Mouse (Mus musculus) heart, postnatal 0 days (tissue): ENCODE data around the gene Scube3. TPM values are rescaled to one million over a fixed set of nuclear protein-coding genes. Genes with fewer than 3 reads are reported as not detected.
"Not testable (repeated sequence)": the region's sequence is repeated elsewhere in the genome, so short reads cannot be mapped to it uniquely, and the experiment has no call there.

Experiments used
- ATAC-seq: fragments of 200-750 bp; cut with Nextera tagmentation; 2 replicates; pipeline ENCODE4 v1.8.0; 2017; ENCODE audit warnings: low read depth, moderate number of reproducible peaks, moderate library complexity; ENCODE audit not compliant: insufficient read depth
- DNase-seq: peaks from one replicate; pipeline ENCODE4 v3.0.0-alpha.2; 2016; ENCODE audit warnings: low spot score
- H3K27ac ChIP-seq: fragments of 300-500 bp; sonication (generic); 2 replicates; pipeline ENCODE4 v1.5.1; 2014; ENCODE audit warnings: low read depth, mild to moderate bottlenecking
- H3K27me3 ChIP-seq: fragments of 300-500 bp; sonication (generic); 2 replicates; pipeline ENCODE4 v1.6.1; 2014; ENCODE audit warnings: low read length, mixed read lengths; ENCODE audit not compliant: control insufficient read depth, insufficient read depth
- H3K36me3 ChIP-seq: fragments of 300-500 bp; sonication (generic); replicated peaks from 2 replicates; pipeline ENCODE4 v1.6.1; 2014; ENCODE audit warnings: low read length, mixed read lengths; ENCODE audit not compliant: control insufficient read depth, insufficient read depth
- H3K4me1 ChIP-seq: fragments of 300-500 bp; sonication (generic); 2 replicates; pipeline ENCODE4 v1.6.1; 2014; ENCODE audit warnings: antibody characterized with exemption; ENCODE audit not compliant: control insufficient read depth, insufficient read depth
- H3K4me2 ChIP-seq: fragments of 300-500 bp; sonication (generic); 2 replicates; pipeline ENCODE4 v1.6.1; 2014; ENCODE audit warnings: low read depth, mild to moderate bottlenecking, low read length, moderate library complexity
- H3K4me3 ChIP-seq: fragments of 300-500 bp; sonication (generic); 2 replicates; pipeline ENCODE4 v1.5.1; 2014; ENCODE audit warnings: low read depth, low read length
- H3K9ac ChIP-seq: fragments of 300-500 bp; sonication (generic); replicated peaks from 2 replicates; pipeline ENCODE4 v1.6.1; 2014; ENCODE audit warnings: low read depth, low read length, mixed read lengths
- H3K9me3 ChIP-seq: fragments of 300-500 bp; sonication (generic); replicated peaks from 2 replicates; pipeline ENCODE4 v1.6.1; 2016; ENCODE audit warnings: low read length; ENCODE audit not compliant: control insufficient read depth
- CTCF ChIP-seq: IDR thresholded peaks from 2 replicates; pipeline ENCODE4 v1.5.1; 2016; ENCODE audit warnings: antibody characterized with exemption, control low read depth, low read depth
- EP300 ChIP-seq: IDR thresholded peaks from 2 replicates; pipeline ENCODE4 v1.6.1; 2016; ENCODE audit warnings: antibody characterized with exemption, low read depth
- WGBS: fragments of 180-500 bp; shearing (Covaris S2); extraction: QIAGEN DNeasy Blood & Tissue Kit; methylation state at CpG from one replicate; pipeline ENCODE4 v1.1.7; 2014; 5-methylcytosine and 5-hydroxymethylcytosine counted together
- polyA plus RNA-seq: library from polyadenylated mRNA; unstranded; fragments of >200 nt; fragmentation: Nextera tagmentation; extraction: Ambion mirVana; gene quantifications from 2 replicates; pipeline ENCODE4 v1.2.1, GENCODE M21; 2015
- total RNA-seq: library from RNA; depleted of rRNA; stranded (reverse); fragments of >200 nt; gene quantifications from 2 replicates; pipeline ENCODE4 v1.2.3, GENCODE M21; 2014; ENCODE audit warnings: low replicate concordance

Scube3 gene
- total and polyA plus RNA-seq, 2 experiments from 2014 or later = 0.14 to 3.0 TPM

DNA sequence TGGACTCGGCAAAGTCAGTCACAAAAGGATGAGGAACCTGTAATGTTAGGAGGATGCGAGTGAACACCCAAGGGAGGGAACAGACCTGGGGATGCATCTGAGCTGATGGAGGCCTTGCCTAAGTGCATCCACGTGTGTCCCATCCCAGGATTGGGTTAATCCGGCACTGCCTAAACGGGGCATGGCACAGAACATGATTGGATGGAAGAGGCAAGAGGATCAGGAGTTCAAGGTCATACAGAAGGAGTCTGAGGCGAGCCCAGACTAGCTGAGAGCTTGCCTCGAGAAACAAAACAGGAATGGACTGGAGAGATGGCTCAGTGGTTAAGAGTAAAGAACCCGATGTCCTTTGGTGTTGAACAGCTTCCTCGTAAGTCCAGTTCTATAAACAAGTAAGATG is 70.5 kb downstream of the Scube3 start:
- H3K27me3 ChIP-seq = 0 out of 2 replicates have a peak, but pooled peaks cover 2% of the 10 kb centered on the region
- WGBS = 64% methylated on average over 9 of the region's 9 CpGs
- no peak overlapping the region for H3K4me2 ChIP-seq
- no peak overlapping the region for H3K27ac ChIP-seq
- no peak overlapping the region for H3K9ac ChIP-seq
- no peak for ATAC-seq
- H3K4me1 ChIP-seq = 0 out of 2 replicates have a peak, but pooled peaks cover 4% of the 10 kb centered on the region
- no peak overlapping the region for H3K4me3 ChIP-seq
- no peak for DNase-seq
- TF ChIP-seq CTCF = no peak
- no peak for TF ChIP-seq EP300
- H3K9me3 ChIP-seq = no peaks in the 10 kb centered on the region
- no peaks in the 10 kb centered on the region for H3K36me3 ChIP-seq

DNA sequence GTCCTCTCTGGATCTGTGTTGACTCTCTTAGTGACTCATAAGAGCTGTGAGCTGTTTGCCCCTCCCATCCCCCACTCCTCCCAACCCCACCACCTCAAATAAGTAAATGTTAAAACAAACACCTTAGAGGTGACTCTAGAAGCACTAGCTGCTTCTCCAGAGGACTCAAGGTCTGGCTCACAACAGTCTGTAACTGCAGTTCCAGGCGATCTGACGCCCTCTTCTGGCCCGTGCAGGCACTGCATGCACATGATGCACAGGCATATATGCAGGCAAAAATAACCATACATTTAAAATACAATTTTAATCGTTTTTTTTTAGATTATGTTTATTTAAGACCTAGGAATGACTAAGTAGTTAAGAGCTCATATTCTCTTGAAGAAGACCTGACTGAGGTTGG is 71.3 kb downstream of the Scube3 start:
- TF ChIP-seq CTCF (peak; percentile 11; the same call in 1 of the 2 replicates), EP300 (no peak)
- Histone ChIP-seq H3K9me3 (no peaks in the 10 kb centered on the region), H3K36me3 (no peaks in the 10 kb centered on the region), H3K27ac (no peak overlapping the region), H3K27me3 (0 out of 2 replicates have a peak, but pooled peaks cover 3% of the 10 kb centered on the region), H3K4me2 (no peak overlapping the region), H3K4me1 (no peaks in the 10 kb centered on the region), H3K4me3 (no peak overlapping the region), H3K9ac (no peak overlapping the region)
- WGBS = 28% methylated on average over 4 of the region's 4 CpGs
- DNase-seq (no peak), ATAC-seq (no peak)

DNA sequence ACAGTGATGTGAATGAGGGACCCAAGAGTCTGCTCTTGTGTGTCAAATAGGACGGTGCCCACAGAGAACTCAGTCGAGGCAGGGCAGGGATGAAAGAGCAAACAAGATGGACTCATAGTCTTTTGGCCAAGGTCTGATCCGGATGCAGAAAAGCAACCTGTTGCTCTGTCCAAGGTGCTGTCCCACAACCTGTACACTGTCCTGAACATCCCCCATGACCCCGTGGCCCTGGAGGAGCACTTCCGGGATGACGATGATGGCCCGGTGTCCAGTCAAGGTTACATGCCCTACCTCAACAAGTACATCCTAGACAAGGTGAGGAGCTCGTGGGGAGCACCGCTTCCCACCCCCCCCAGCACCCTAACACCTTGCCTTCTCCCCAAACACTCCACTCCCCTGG is 74.8 kb downstream of the Scube3 start:
- 78% methylated on average over 9 of the region's 9 CpGs for WGBS
- H3K4me1 ChIP-seq = no peaks in the 10 kb centered on the region
- H3K4me3 ChIP-seq = no peak overlapping the region
- no peaks in the 10 kb centered on the region for H3K9me3 ChIP-seq
- 0 out of 2 replicates have a peak, but pooled peaks cover 3% of the 10 kb centered on the region for H3K27me3 ChIP-seq
- TF ChIP-seq EP300 = no peak
- no peak for TF ChIP-seq CTCF
- H3K9ac ChIP-seq = no peak overlapping the region
- no peak overlapping the region for H3K4me2 ChIP-seq
- no peaks in the 10 kb centered on the region for H3K36me3 ChIP-seq
- DNase-seq = no peak
- no peak overlapping the region for H3K27ac ChIP-seq
- no peak for ATAC-seq

DNA sequence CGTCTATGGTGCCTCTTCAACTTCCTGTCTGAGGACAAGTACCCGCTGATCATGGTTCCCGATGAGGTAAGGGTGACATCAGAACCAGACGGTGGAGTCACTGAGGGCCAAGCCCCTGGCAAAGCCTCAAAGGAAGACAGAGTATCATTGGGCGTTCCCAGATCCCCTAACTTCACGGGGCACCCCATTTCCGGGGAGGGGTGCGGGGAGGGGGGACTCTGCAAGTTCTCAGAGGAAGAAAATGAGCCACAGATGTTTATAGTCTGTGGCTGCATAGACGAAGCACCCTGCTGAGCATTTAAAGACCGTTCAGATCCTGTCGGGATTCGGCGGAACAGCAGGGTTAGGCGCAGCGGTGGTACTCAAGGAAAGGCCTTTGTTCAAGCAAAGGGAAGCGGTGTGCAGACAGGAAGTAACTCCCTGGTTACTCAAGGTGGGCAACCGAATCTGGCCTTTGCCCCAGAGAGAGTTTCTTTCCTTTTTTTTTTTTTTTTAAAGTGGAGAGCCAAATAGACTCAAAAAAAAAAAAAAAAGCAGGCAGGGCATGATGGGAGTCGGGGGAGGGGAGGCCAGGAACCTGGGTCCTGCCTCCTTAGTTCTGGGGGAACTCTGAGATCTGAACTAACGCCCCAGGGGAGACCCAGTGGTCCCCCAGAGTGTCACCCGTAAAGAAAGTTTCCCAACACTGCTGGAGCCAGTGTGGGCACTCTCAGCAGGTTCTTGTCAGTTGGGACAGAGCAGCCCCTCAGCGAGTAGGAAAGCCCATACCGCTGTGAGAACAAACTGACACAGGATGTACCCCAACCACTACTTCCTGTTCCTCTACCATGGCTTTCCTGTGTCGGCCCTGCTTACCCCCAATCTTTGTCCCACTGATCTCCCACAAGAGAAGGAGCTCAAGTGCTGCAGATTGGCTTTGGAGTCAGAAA is 76.0 kb downstream of the Scube3 start:
- H3K4me1 ChIP-seq = 0 out of 2 replicates have a peak, but pooled peaks cover under 1% of the 10 kb centered on the region
- H3K9me3 ChIP-seq = no peaks in the 10 kb centered on the region
- WGBS = 20% methylated on average over 23 of the region's 23 CpGs
- peak overlapping the region; percentile 3; the same call in 1 of the 2 replicates for H3K4me3 ChIP-seq
- H3K9ac ChIP-seq = no peak overlapping the region
- ATAC-seq (peak; percentile 44; the same call in 1 of the 2 replicates), DNase-seq (no peak)
- H3K36me3 ChIP-seq = no peaks in the 10 kb centered on the region
- H3K27ac ChIP-seq = peak overlapping the region; percentile 72
- H3K4me2 ChIP-seq = peak overlapping the region; percentile 29; the same call in 1 of the 2 replicates
- no peak for TF ChIP-seq CTCF
- H3K27me3 ChIP-seq = 0 out of 2 replicates have a peak, but pooled peaks cover 3% of the 10 kb centered on the region

DNA sequence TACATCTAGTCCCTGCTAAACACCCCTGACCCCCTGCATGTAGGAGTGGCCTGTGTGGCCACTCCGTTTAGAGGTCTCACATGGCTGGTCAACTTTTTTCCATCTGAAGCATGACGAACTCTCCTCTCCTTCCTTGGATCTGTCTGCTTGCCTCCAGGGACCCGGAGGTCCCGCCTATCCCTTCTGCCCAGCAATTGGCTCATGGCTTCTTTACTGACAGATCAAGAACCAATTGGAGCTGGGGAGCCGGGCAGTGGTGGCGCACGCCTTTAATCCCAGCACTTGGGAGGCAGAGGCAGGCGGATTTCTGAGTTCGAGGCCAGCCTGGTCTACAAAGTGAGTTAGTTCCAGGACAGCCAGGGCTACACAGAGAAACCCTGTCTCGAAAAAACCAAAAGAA is 80.5 kb downstream of the Scube3 start:
- not testable (repeated sequence) for DNase-seq, H3K27me3 ChIP-seq, H3K9me3 ChIP-seq, H3K36me3 ChIP-seq, H3K27ac ChIP-seq, ATAC-seq, H3K4me2 ChIP-seq, H3K4me3 ChIP-seq, H3K9ac ChIP-seq
- WGBS = 90% methylated on average over 10 of the region's 10 CpGs
- H3K4me1 ChIP-seq = peaks cover 12% of the 10 kb centered on the region; the same call in 1 of the 2 replicates
